Mouse (Mus musculus) kidney, embryonic 16.5 days (tissue): ENCODE measurements around the gene Tnik. TPM values are rescaled to one million over a fixed set of nuclear protein-coding genes. Genes with fewer than 3 reads are reported as not detected.
A peak's percentile ranks its signal among the peaks of the same experiment; 100 is the strongest.

ENCODE experiments used
- ATAC-seq: fragments of 200-750 bp; cut with Nextera tagmentation; 2 replicates; pipeline ENCODE4 v1.8.0; 2017; ENCODE audit warnings: moderate TSS enrichment; ENCODE audit not compliant: low FRiP score, low TSS enrichment
- H3K27ac ChIP-seq: fragments of 300-500 bp; sonication (generic); 2 replicates; pipeline ENCODE4 v1.5.1; 2014; ENCODE audit warnings: low read length
- H3K27me3 ChIP-seq: fragments of 300-500 bp; sonication (generic); 2 replicates; pipeline ENCODE4 v1.6.1; 2014; ENCODE audit warnings: low read length, control low read depth, mixed read lengths; ENCODE audit not compliant: insufficient read depth
- H3K36me3 ChIP-seq: fragments of 300-500 bp; sonication (generic); 2 replicates; pipeline ENCODE4 v1.6.1; 2014; ENCODE audit warnings: low read length, control low read depth, mixed read lengths; ENCODE audit not compliant: insufficient read depth
- H3K4me1 ChIP-seq: fragments of 300-500 bp; sonication (generic); 2 replicates; pipeline ENCODE4 v1.6.1; 2014; ENCODE audit warnings: low read length, control low read depth, mixed read lengths; ENCODE audit not compliant: insufficient read depth
- H3K4me2 ChIP-seq: fragments of 300-500 bp; sonication (generic); replicated peaks from 2 replicates; pipeline ENCODE4 v1.6.1; 2014; ENCODE audit warnings: low read depth, low read length
- H3K4me3 ChIP-seq: fragments of 300-500 bp; sonication (generic); 2 replicates; pipeline ENCODE4 v1.5.1; 2014; ENCODE audit warnings: mild to moderate bottlenecking, low read length
- H3K9ac ChIP-seq: fragments of 300-500 bp; sonication (generic); replicated peaks from 2 replicates; pipeline ENCODE4 v1.6.1; 2014; ENCODE audit warnings: low read length
- H3K9me3 ChIP-seq: fragments of 300-500 bp; sonication (generic); 2 replicates; pipeline ENCODE4 v1.6.1; 2016; ENCODE audit warnings: low read length, control low read depth
- WGBS: fragments of 180-500 bp; shearing (Covaris S2); extraction: QIAGEN DNeasy Blood & Tissue Kit; methylation state at CpG from one replicate; pipeline ENCODE4 v1.1.7; 2014; 5-methylcytosine and 5-hydroxymethylcytosine counted together
- polyA plus RNA-seq: library from polyadenylated mRNA; unstranded; fragments of >200 nt; fragmentation: Nextera tagmentation; extraction: Ambion mirVana; gene quantifications from 2 replicates; pipeline ENCODE4 v1.2.1, GENCODE M21; 2015

Gene Tnik
- 2.7 and 3.1 TPM in 2 replicates for polyA plus RNA-seq

- Histone ChIP-seq H3K9ac (peak within 1 kb of the TSS; percentile 75), H3K4me2 (peak within 1 kb of the TSS; percentile 98), H3K4me3 (peak within 1 kb of the TSS; percentile 69), H3K9me3 (no peaks in the 10 kb centered on the region), H3K36me3 (no peaks in the 10 kb centered on the region), H3K27ac (no peak within 1 kb of the TSS), H3K4me1 (peaks cover 10% of the 10 kb centered on the region), H3K27me3 (no peaks in the 10 kb centered on the region)
- peak; percentile 92 for ATAC-seq
- under 1% methylated on average over 58 of the region's 59 CpGs for WGBS
Measured at GRCm38 (mm10) chr3:28263002-28263947, at the start of gene Tnik. Gene Tnik (plus strand): TSS chr3:28263214.

DNA sequence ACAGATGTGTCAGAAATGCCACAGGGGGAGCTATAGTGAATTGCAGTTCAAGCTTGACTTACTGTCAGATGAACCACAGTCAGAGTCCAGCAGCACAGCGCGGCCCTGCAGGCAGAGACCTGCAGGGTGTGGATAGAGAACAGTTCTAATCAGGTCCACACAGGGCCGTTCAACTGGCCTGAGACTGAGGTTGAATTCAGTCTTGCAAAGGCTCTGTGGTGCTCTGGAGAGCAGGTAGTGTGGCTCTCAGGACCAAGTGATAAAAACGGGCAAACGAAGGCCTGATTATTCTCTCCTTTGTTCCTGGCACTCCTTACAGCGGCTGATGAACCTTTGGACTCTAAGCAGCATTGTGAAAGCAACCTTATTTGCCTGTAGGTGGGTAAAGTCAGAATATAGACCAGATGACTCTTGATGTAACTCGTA is 48.1 kb upstream of the Tnik start:
- H3K4me2 ChIP-seq, result no peak overlapping the region
- no peaks in the 10 kb centered on the region for H3K36me3 ChIP-seq
- no peaks in the 10 kb centered on the region for H3K9me3 ChIP-seq
- H3K27ac ChIP-seq, result no peak overlapping the region
- WGBS, result 86% methylated on average over 7 of the region's 7 CpGs
- H3K4me1 ChIP-seq, result no peaks in the 10 kb centered on the region
- H3K4me3 ChIP-seq, result no peak overlapping the region
- ATAC-seq, result no peak
- H3K9ac ChIP-seq, result no peak overlapping the region
- no peaks in the 10 kb centered on the region for H3K27me3 ChIP-seq

- Histone ChIP-seq H3K4me2 (no peak overlapping the region), H3K4me1 (no peaks in the 10 kb centered on the region), H3K36me3 (no peaks in the 10 kb centered on the region), H3K27me3 (no peaks in the 10 kb centered on the region), H3K4me3 (no peak overlapping the region), H3K9ac (no peak overlapping the region), H3K9me3 (no peaks in the 10 kb centered on the region), H3K27ac (no peak overlapping the region)
- 40% methylated on average over 5 of the region's 5 CpGs for WGBS
- ATAC-seq, result no peak
Measured at GRCm38 (mm10) chr3:28217001-28217400, 46.0 kb upstream of the Tnik start.

GRCm38 (mm10) chr3:28219533-28219932 is 43.5 kb upstream of the Tnik start:
- Histone ChIP-seq H3K9me3 (no peaks in the 10 kb centered on the region), H3K27me3 (no peaks in the 10 kb centered on the region), H3K4me1 (no peaks in the 10 kb centered on the region), H3K36me3 (no peaks in the 10 kb centered on the region), H3K9ac (no peak overlapping the region), H3K4me3 (no peak overlapping the region), H3K27ac (no peak overlapping the region), H3K4me2 (no peak overlapping the region)
- WGBS, result 87% methylated on average over 7 of the region's 7 CpGs
- no peak for ATAC-seq

- Histone ChIP-seq H3K27ac (no peak overlapping the region), H3K36me3 (no peaks in the 10 kb centered on the region), H3K27me3 (no peaks in the 10 kb centered on the region), H3K9ac (no peak overlapping the region), H3K4me2 (no peak overlapping the region), H3K4me1 (no peaks in the 10 kb centered on the region), H3K9me3 (no peaks in the 10 kb centered on the region), H3K4me3 (no peak overlapping the region)
- no peak for ATAC-seq
- WGBS, result 81% methylated on average over 3 of the region's 3 CpGs
Measured at GRCm38 (mm10) chr3:28219964-28220363, 43.0 kb upstream of the Tnik start.

- ATAC-seq, result no peak
- no peak overlapping the region for H3K4me2 ChIP-seq
- H3K27me3 ChIP-seq, result no peaks in the 10 kb centered on the region
- 77% methylated on average over 15 of the region's 15 CpGs for WGBS
- H3K4me1 ChIP-seq, result no peaks in the 10 kb centered on the region
- no peak overlapping the region for H3K4me3 ChIP-seq
- no peaks in the 10 kb centered on the region for H3K36me3 ChIP-seq
- H3K9ac ChIP-seq, result no peak overlapping the region
- H3K27ac ChIP-seq, result no peak overlapping the region
- no peaks in the 10 kb centered on the region for H3K9me3 ChIP-seq
Measured at GRCm38 (mm10) chr3:28224437-28225356, 38.3 kb upstream of the Tnik start.

- H3K9me3 ChIP-seq, result no peaks in the 10 kb centered on the region
- no peak for ATAC-seq
- no peaks in the 10 kb centered on the region for H3K27me3 ChIP-seq
- 85% methylated on average over 9 of the region's 9 CpGs for WGBS
- H3K36me3 ChIP-seq, result no peaks in the 10 kb centered on the region
- H3K9ac ChIP-seq, result no peak overlapping the region
- H3K27ac ChIP-seq, result no peak overlapping the region
- no peak overlapping the region for H3K4me2 ChIP-seq
- H3K4me1 ChIP-seq, result no peaks in the 10 kb centered on the region
- no peak overlapping the region for H3K4me3 ChIP-seq
Measured at GRCm38 (mm10) chr3:28225357-28225905, 37.6 kb upstream of the Tnik start.

- Histone ChIP-seq H3K27ac (no peak overlapping the region), H3K36me3 (no peaks in the 10 kb centered on the region), H3K4me3 (no peak overlapping the region), H3K9me3 (no peaks in the 10 kb centered on the region), H3K4me1 (no peaks in the 10 kb centered on the region), H3K27me3 (no peaks in the 10 kb centered on the region), H3K4me2 (no peak overlapping the region), H3K9ac (no peak overlapping the region)
- no peak for ATAC-seq
- WGBS, result 94% methylated on average over 19 of the region's 19 CpGs
Measured at GRCm38 (mm10) chr3:28226181-28226580, 36.8 kb upstream of the Tnik start.

GRCm38 (mm10) chr3:28228930-28229329 is 34.1 kb upstream of the Tnik start:
- Histone ChIP-seq H3K4me3 (no peak overlapping the region), H3K27ac (no peak overlapping the region), H3K4me1 (no peaks in the 10 kb centered on the region), H3K9ac (no peak overlapping the region), H3K27me3 (no peaks in the 10 kb centered on the region), H3K36me3 (no peaks in the 10 kb centered on the region), H3K9me3 (no peaks in the 10 kb centered on the region), H3K4me2 (no peak overlapping the region)
- 61% methylated on average over 4 of the region's 4 CpGs for WGBS
- no peak for ATAC-seq
